13 mouse cellular contexts compared by ENCODE assay signal in the genomic region with DNA sequence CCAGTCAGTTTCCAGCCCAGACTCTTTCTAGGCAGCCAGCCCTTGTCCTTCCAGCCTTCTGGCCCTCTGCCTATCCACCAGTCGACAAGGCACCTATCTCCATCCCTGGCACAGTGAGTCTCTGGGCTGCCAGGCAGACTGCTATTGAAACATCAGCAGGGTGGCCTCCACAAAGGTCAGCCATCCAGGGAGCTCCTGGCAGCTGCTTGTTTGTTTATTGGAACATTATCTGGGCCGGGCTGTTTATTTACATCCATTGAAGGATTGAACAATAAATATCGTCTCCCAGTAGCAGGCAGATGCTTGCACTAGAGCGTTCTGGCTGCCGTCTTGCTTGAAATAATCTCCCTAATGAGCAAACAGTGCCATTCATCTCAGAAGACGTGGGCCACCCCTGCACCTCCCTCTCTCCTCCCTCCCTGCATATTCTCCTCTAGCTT.
DNase-seq lines count a peak whose midpoint lies in the region; ATAC-seq and TF ChIP-seq lines count a peak whose summit lies in the region.
"Had no signal": no experiment of that assay in that cellular context is flagged by ENCODE, and none has a peak within 500 bp of the region (broad histone marks: within the 10 kb centered on the region; RNA-seq: fewer than 3 reads in every experiment).

No protein-coding gene starts in this region.

- no peak for TF ChIP-seq CTCF in midbrain, postnatal 0 days (IDR thresholded peaks at IDR 0.05)
- no peak for TF ChIP-seq CTCF in intestine, postnatal 0 days (IDR thresholded peaks at IDR 0.05; ENCODE audit: low read depth)

- H3K9me3 ChIP-seq in heart, embryonic 11.5 days (replicated peaks; ENCODE audit: control insufficient read depth, low read length), result no peaks in the 10 kb centered on the region
- H3K9me3 ChIP-seq in midbrain, postnatal 0 days (ENCODE audit: low read length), result no peaks in the 10 kb centered on the region
- H3K9me3 ChIP-seq in midbrain, embryonic 13.5 days, result no peaks in the 10 kb centered on the region
- no peaks in the 10 kb centered on the region for H3K9me3 ChIP-seq in intestine, postnatal 0 days (ENCODE audit: control insufficient read depth)
- H3K9me3 ChIP-seq: limb, embryonic 10.5 days had no signal

- H3K4me1 ChIP-seq in heart, embryonic 11.5 days (ENCODE audit: control insufficient read depth, insufficient read depth, low read length), result no peaks in the 10 kb centered on the region
- H3K4me1 ChIP-seq in midbrain, postnatal 0 days (ENCODE audit: insufficient read depth, low read length), result no peaks in the 10 kb centered on the region
- H3K4me1 ChIP-seq in midbrain, embryonic 13.5 days (replicated peaks), result no peaks in the 10 kb centered on the region
- H3K4me1 ChIP-seq in intestine, postnatal 0 days (replicated peaks; ENCODE audit: control insufficient read depth, insufficient read depth, low read length), result no peaks in the 10 kb centered on the region
- H3K4me1 ChIP-seq: limb, embryonic 10.5 days had no signal

- no peaks in the 10 kb centered on the region for H3K36me3 ChIP-seq in heart, embryonic 11.5 days (ENCODE audit: control insufficient read depth, insufficient read depth, low read length)
- H3K36me3 ChIP-seq in midbrain, postnatal 0 days (ENCODE audit: insufficient read depth, low read length), result no peaks in the 10 kb centered on the region
- no peaks in the 10 kb centered on the region for H3K36me3 ChIP-seq in midbrain, embryonic 13.5 days
- H3K36me3 ChIP-seq in intestine, postnatal 0 days (ENCODE audit: control insufficient read depth, insufficient read depth), result no peaks in the 10 kb centered on the region
- H3K36me3 ChIP-seq: limb, embryonic 10.5 days had no signal

- H3K9ac ChIP-seq in heart, embryonic 11.5 days (ENCODE audit: low read depth, low read length), result no peak overlapping the region
- no peak overlapping the region for H3K9ac ChIP-seq in midbrain, postnatal 0 days (replicated peaks; ENCODE audit: low read length, poor library complexity, severe bottlenecking)
- H3K9ac ChIP-seq in midbrain, embryonic 13.5 days (replicated peaks), result no peak overlapping the region
- H3K9ac ChIP-seq in intestine, postnatal 0 days (ENCODE audit: low read depth, low read length), result no peak overlapping the region

- 46% methylated on average over 6 of the region's 6 CpGs for WGBS in heart, embryonic 11.5 days (ENCODE audit: insufficient replicate concordance)
- 44% methylated on average over 6 of the region's 6 CpGs for WGBS in midbrain, postnatal 0 days
- 51% methylated on average over 6 of the region's 6 CpGs for WGBS in midbrain, embryonic 13.5 days
- WGBS in intestine, postnatal 0 days, result 6% methylated on average over 6 of the region's 6 CpGs

- H3K27ac ChIP-seq in heart, embryonic 11.5 days (ENCODE audit: low read depth, low read length), result no peak overlapping the region
- no peak overlapping the region; the same call in 1 of the 2 replicates for H3K27ac ChIP-seq in midbrain, postnatal 0 days (ENCODE audit: low read depth, low read length)
- no peak overlapping the region for H3K27ac ChIP-seq in midbrain, embryonic 13.5 days
- no peak overlapping the region for H3K27ac ChIP-seq in intestine, postnatal 0 days (ENCODE audit: low read depth, low read length)
- H3K27ac ChIP-seq: limb, embryonic 10.5 days had no signal

- intact Hi-C loops in heart, postnatal 36 days (cut with DNase I), result loop anchor here (5.0 kb wide), 1 partner anchor 378 kb away; no protein-coding TSS in a partner anchor

- H3K27me3 ChIP-seq in heart, embryonic 11.5 days (ENCODE audit: control insufficient read depth, insufficient read depth, low read length), result no peaks in the 10 kb centered on the region
- no peaks in the 10 kb centered on the region for H3K27me3 ChIP-seq in midbrain, postnatal 0 days (ENCODE audit: insufficient read depth, low read length)
- H3K27me3 ChIP-seq in midbrain, embryonic 13.5 days, result no peaks in the 10 kb centered on the region
- H3K27me3 ChIP-seq in intestine, postnatal 0 days (replicated peaks; ENCODE audit: control insufficient read depth, insufficient read depth, low read length), result no peaks in the 10 kb centered on the region
- H3K27me3 ChIP-seq: Patski had no signal

- DNase-seq in heart, adult 11 months, result peak; percentile 95
- DNase-seq in midbrain, postnatal 0 days (ENCODE audit: low spot score), result peak; percentile 42
- DNase-seq in cerebellum, postnatal 14 days, result peak; percentile 73 to 76
- peak; percentile 31 to 44 for DNase-seq in heart, postnatal 36 days
- DNase-seq in thymus, postnatal 10 days (ENCODE audit: low spot score in 2 of 2), result no peak
- DNase-seq: adrenal gland, adult 2 months; thymus, postnatal 4 days had no signal

- H3K4me2 ChIP-seq in heart, embryonic 11.5 days, result no peak overlapping the region
- no peak overlapping the region for H3K4me2 ChIP-seq in midbrain, postnatal 0 days (ENCODE audit: low read depth, low read length, poor library complexity, severe bottlenecking)
- H3K4me2 ChIP-seq in midbrain, embryonic 13.5 days (replicated peaks), result no peak overlapping the region
- no peak overlapping the region for H3K4me2 ChIP-seq in intestine, postnatal 0 days (replicated peaks; ENCODE audit: low read depth)
- H3K4me2 ChIP-seq: midbrain, embryonic 11.5 days had no signal

- no peak for ATAC-seq in heart, embryonic 11.5 days (replicated peaks; ENCODE audit: insufficient number of reproducible peaks, low FRiP score, low TSS enrichment)
- ATAC-seq in midbrain, postnatal 0 days (ENCODE audit: low FRiP score), result no peak
- no peak for ATAC-seq in midbrain, embryonic 13.5 days
- ATAC-seq in intestine, postnatal 0 days, result no peak
- ATAC-seq: Patski had no signal

- H3K4me3 ChIP-seq in heart, embryonic 11.5 days (ENCODE audit: low read depth, low read length), result no peak overlapping the region
- H3K4me3 ChIP-seq in midbrain, postnatal 0 days (ENCODE audit: low read depth, low read length), result no peak overlapping the region
- H3K4me3 ChIP-seq in midbrain, embryonic 13.5 days (replicated peaks), result no peak overlapping the region
- H3K4me3 ChIP-seq in intestine, postnatal 0 days (ENCODE audit: low read depth, low read length), result no peak overlapping the region
- H3K4me3 ChIP-seq: limb, embryonic 10.5 days had no signal

Comparison
In these comparisons a context has a peak if more than half of its experiments do, and no peak if none do; other contexts are left out.
1. DNase-seq: peak in heart, adult 11 months (single experiment), midbrain, postnatal 0 days (single experiment), cerebellum, postnatal 14 days (2 of 2) and heart, postnatal 36 days (2 of 2); none in thymus, postnatal 10 days (0 of 2).